Mouse (Mus musculus) liver, embryonic 12.5 days (tissue): ENCODE measurements around the gene Pbx1. TPM values are rescaled to one million over a fixed set of nuclear protein-coding genes. Genes with fewer than 3 reads are reported as not detected.

ENCODE experiments used
- ATAC-seq: fragments of 200-750 bp; cut with Nextera tagmentation; 2 replicates; pipeline ENCODE4 v1.8.0; 2017; ENCODE audit warnings: moderate number of reproducible peaks, mild to moderate bottlenecking, moderate library complexity
- H3K27ac ChIP-seq: fragments of 300-500 bp; sonication (generic); 2 replicates; pipeline ENCODE4 v1.5.1; 2016; ENCODE audit warnings: mild to moderate bottlenecking
- H3K27me3 ChIP-seq: fragments of 300-500 bp; sonication (generic); replicated peaks from 2 replicates; pipeline ENCODE4 v1.6.1; 2016; ENCODE audit warnings: mild to moderate bottlenecking, moderate library complexity
- H3K36me3 ChIP-seq: fragments of 300-500 bp; sonication (generic); 2 replicates; pipeline ENCODE4 v1.6.1; 2016; ENCODE audit warnings: mild to moderate bottlenecking, moderate library complexity
- H3K4me1 ChIP-seq: fragments of 300-500 bp; sonication (generic); 2 replicates; pipeline ENCODE4 v1.6.1; 2016
- H3K4me2 ChIP-seq: fragments of 300-500 bp; sonication (generic); 2 replicates; pipeline ENCODE4 v1.6.1; 2016; ENCODE audit warnings: mild to moderate bottlenecking, moderate library complexity
- H3K4me3 ChIP-seq: fragments of 300-500 bp; sonication (generic); 2 replicates; pipeline ENCODE4 v1.5.1; 2016; ENCODE audit warnings: mild to moderate bottlenecking, moderate library complexity
- H3K9ac ChIP-seq: fragments of 300-500 bp; sonication (generic); 2 replicates; pipeline ENCODE4 v1.6.1; 2016; ENCODE audit warnings: mild to moderate bottlenecking, moderate library complexity
- H3K9me3 ChIP-seq: fragments of 300-500 bp; sonication (generic); replicated peaks from 2 replicates; pipeline ENCODE4 v1.6.1; 2016; ENCODE audit warnings: mild to moderate bottlenecking, moderate library complexity
- WGBS: fragments of 180-500 bp; shearing (Covaris S2); methylation state at CpG from one replicate; pipeline ENCODE4 v1.1.7; 2016; ENCODE audit not compliant: insufficient replicate concordance; 5-methylcytosine and 5-hydroxymethylcytosine counted together
- polyA plus RNA-seq: library from polyadenylated mRNA; unstranded; fragments of >200 nt; fragmentation: Nextera tagmentation; extraction: Ambion mirVana; gene quantifications from 2 replicates; pipeline ENCODE4 v1.2.1, GENCODE M21; 2016

Gene Pbx1
- polyA plus RNA-seq, 1 experiment from 2014 or later = 6.8 TPM

- no peak for ATAC-seq
- no peak overlapping the region for H3K4me3 ChIP-seq
- H3K4me2 ChIP-seq = no peak overlapping the region
- 75% methylated on average over 12 of the region's 12 CpGs for WGBS
- no peaks in the 10 kb centered on the region for H3K36me3 ChIP-seq
- H3K27ac ChIP-seq = no peak overlapping the region
- no peaks in the 10 kb centered on the region for H3K9me3 ChIP-seq
- H3K9ac ChIP-seq = no peak overlapping the region
- no peaks in the 10 kb centered on the region for H3K27me3 ChIP-seq
- peaks cover 5% of the 10 kb centered on the region for H3K4me1 ChIP-seq
Measured at GRCm38 (mm10) chr1:168268751-168269623, 163.1 kb downstream of the Pbx1 start.

GRCm38 (mm10) chr1:168268224-168268623 is 163.8 kb downstream of the Pbx1 start:
- Histone ChIP-seq H3K27ac (no peak overlapping the region), H3K4me1 (peaks cover 5% of the 10 kb centered on the region), H3K9me3 (no peaks in the 10 kb centered on the region), H3K27me3 (no peaks in the 10 kb centered on the region), H3K4me2 (no peak overlapping the region), H3K9ac (no peak overlapping the region), H3K36me3 (no peaks in the 10 kb centered on the region), H3K4me3 (no peak overlapping the region)
- ATAC-seq = no peak
- WGBS = 59% methylated on average over 4 of the region's 4 CpGs

GRCm38 (mm10) chr1:168265594-168266390 is 166.3 kb downstream of the Pbx1 start:
- H3K27ac ChIP-seq = no peak overlapping the region
- WGBS = 77% methylated on average over 12 of the region's 12 CpGs
- no peak for ATAC-seq

GRCm38 (mm10) chr1:168265090-168265489 is 167.0 kb downstream of the Pbx1 start:
- Histone ChIP-seq H3K9ac (no peak overlapping the region), H3K9me3 (no peaks in the 10 kb centered on the region), H3K4me2 (no peak overlapping the region), H3K36me3 (no peaks in the 10 kb centered on the region), H3K27ac (no peak overlapping the region), H3K4me1 (peaks cover 5% of the 10 kb centered on the region), H3K4me3 (no peak overlapping the region), H3K27me3 (no peaks in the 10 kb centered on the region)
- no peak for ATAC-seq
- 79% methylated on average over 5 of the region's 5 CpGs for WGBS

More at GRCm38 (mm10) chr1:168265594-168266390, 166.3 kb downstream of the Pbx1 start:
- Histone ChIP-seq H3K27me3 (no peaks in the 10 kb centered on the region), H3K36me3 (no peaks in the 10 kb centered on the region), H3K4me1 (peaks cover 5% of the 10 kb centered on the region), H3K4me3 (no peak overlapping the region), H3K9ac (no peak overlapping the region), H3K4me2 (no peak overlapping the region), H3K9me3 (no peaks in the 10 kb centered on the region)

DNA sequence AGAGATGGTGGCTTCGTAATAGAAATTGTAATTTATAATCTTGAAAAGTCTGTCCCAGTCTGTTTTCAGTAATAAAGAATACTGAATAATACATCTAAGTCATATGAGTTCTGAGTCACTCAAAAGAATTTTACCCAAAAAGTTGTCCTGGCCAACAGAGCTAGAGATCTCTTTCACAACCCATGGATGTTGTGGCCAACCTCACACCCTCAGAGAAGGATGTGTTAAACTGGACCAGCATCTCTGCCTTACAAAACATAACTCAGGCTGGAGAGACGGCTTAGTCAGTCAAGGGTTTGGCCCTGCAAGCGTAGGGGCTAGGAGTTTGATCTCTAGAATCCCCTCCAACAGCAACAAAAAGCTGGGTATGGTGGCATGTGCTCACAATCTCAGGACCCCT is 171.7 kb downstream of the Pbx1 start:
- Histone ChIP-seq H3K9ac (no peak overlapping the region), H3K27ac (no peak overlapping the region), H3K36me3 (no peaks in the 10 kb centered on the region), H3K9me3 (no peaks in the 10 kb centered on the region), H3K4me2 (no peak overlapping the region), H3K27me3 (no peaks in the 10 kb centered on the region), H3K4me1 (peaks cover 1% of the 10 kb centered on the region; the same call in 1 of the 2 replicates), H3K4me3 (no peak overlapping the region)
- no peak for ATAC-seq
- WGBS = 69% methylated on average over 3 of the region's 3 CpGs

DNA sequence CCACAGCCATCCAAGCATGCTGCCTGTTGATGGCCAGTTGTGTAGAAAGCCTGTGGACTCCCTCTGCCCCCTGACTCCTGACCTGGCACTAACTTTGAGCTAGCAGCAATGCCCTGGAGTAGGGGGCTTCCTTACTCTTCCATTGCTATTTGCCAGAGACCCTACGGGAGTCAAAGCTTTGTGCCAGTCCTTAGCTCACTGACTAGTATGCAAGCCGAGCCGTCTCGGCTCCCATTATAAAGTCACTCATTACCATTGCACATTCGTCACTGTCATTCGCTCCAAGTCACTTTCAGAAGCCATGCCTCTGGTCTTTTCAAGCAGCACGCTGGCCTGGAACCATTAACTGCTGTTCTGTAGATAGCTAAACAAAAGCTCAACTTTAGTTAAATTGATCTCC is 173.2 kb downstream of the Pbx1 start:
- ATAC-seq = no peak
- H3K9ac ChIP-seq = no peak overlapping the region
- no peak overlapping the region for H3K4me3 ChIP-seq
- H3K27me3 ChIP-seq = no peaks in the 10 kb centered on the region
- H3K4me1 ChIP-seq = no peaks in the 10 kb centered on the region
- H3K36me3 ChIP-seq = no peaks in the 10 kb centered on the region
- H3K27ac ChIP-seq = no peak overlapping the region
- H3K9me3 ChIP-seq = no peaks in the 10 kb centered on the region
- WGBS = 82% methylated on average over 7 of the region's 7 CpGs
- no peak overlapping the region for H3K4me2 ChIP-seq

DNA sequence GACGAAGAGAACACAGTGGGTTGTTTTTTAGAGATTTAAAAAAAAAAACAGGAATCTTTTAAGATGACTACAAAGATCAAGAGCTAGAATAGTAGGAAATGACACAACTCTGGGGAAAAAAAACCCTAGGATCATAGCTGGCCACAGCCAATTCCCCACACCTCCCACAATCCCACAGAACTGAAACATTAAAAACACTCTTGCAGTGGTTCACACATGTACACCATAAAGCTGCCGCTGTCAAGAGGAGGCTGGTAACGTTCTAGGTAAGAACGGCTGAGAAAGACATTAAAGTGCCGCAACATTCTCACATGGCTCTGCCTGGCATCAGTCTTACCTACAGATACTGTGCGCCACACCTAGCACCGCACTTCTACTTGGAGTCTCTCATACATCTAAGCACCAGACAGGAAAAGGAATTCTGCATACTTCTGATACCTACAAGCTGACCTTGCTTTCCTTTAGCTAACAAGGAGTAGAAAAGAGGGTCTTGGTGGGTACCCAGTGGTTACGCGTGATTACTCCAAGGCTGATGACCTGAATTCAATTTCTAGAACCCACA is 176.6 kb downstream of the Pbx1 start:
- no peak overlapping the region for H3K4me2 ChIP-seq
- WGBS = 86% methylated on average over 9 of the region's 9 CpGs
- no peak overlapping the region for H3K4me3 ChIP-seq
- no peaks in the 10 kb centered on the region for H3K9me3 ChIP-seq
- no peak overlapping the region for H3K27ac ChIP-seq
- H3K27me3 ChIP-seq = no peaks in the 10 kb centered on the region
- no peak overlapping the region for H3K9ac ChIP-seq
- no peaks in the 10 kb centered on the region for H3K36me3 ChIP-seq
- H3K4me1 ChIP-seq = no peaks in the 10 kb centered on the region
- no peak for ATAC-seq

- Histone ChIP-seq H3K27ac (no peak overlapping the region), H3K9ac (no peak overlapping the region), H3K4me1 (peaks cover 5% of the 10 kb centered on the region; the same call in 1 of the 2 replicates), H3K36me3 (no peaks in the 10 kb centered on the region), H3K9me3 (no peaks in the 10 kb centered on the region), H3K27me3 (no peaks in the 10 kb centered on the region), H3K4me2 (no peak overlapping the region), H3K4me3 (no peak overlapping the region)
- no peak for ATAC-seq
- 66% methylated on average over 10 of the region's 10 CpGs for WGBS
Measured at GRCm38 (mm10) chr1:168246968-168247724, 184.9 kb downstream of the Pbx1 start.

DNA sequence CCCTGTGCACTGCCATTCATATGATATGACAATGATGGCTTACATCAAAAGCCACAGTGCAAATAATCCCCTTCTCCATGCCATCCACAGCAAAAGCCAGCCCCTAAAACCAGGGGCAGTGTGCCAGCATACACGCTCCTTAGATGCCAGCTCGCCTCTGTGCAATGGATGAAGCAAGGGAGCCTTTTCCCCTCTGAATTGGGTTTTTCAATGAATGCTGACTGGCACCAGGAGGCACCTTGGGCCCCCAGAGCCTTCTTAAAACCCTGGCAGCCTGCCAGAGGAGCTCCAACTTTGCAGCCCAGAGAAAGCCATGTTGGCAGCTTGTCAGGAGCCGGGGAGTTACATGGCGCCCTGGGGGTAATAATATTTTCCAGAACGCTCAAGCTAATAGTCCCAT is 186.5 kb downstream of the Pbx1 start:
- Histone ChIP-seq H3K27me3 (no peaks in the 10 kb centered on the region), H3K36me3 (no peaks in the 10 kb centered on the region), H3K4me2 (no peak overlapping the region), H3K9me3 (no peaks in the 10 kb centered on the region), H3K9ac (no peak overlapping the region), H3K27ac (no peak overlapping the region), H3K4me3 (no peak overlapping the region), H3K4me1 (peaks cover 5% of the 10 kb centered on the region; the same call in 1 of the 2 replicates)
- 74% methylated on average over 5 of the region's 5 CpGs for WGBS
- no peak for ATAC-seq

DNA sequence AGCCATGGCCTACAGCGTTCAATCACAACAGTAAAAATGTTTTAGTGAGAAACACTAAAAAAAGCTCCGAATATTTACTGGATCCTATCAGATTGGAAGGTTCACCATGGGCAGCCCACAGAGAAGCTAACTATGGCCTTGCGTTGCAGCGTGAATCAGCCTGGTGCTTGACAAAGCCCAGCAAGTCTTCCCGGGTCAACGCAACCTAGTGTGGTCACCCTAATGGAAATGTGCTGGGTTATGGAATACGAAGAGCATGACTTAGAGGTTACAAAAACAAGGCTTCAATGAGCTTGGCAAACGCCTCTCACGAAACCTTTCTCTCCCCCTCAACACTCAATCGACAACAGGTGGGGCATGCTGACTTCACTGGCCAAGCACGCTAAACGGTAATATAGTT is 188.3 kb downstream of the Pbx1 start:
- H3K9me3 ChIP-seq = no peaks in the 10 kb centered on the region
- no peaks in the 10 kb centered on the region for H3K27me3 ChIP-seq
- H3K36me3 ChIP-seq = no peaks in the 10 kb centered on the region
- no peak overlapping the region for H3K4me2 ChIP-seq
- no peak for ATAC-seq
- WGBS = 79% methylated on average over 12 of the region's 12 CpGs
- H3K4me1 ChIP-seq = peaks cover 5% of the 10 kb centered on the region; the same call in 1 of the 2 replicates
- no peak overlapping the region for H3K4me3 ChIP-seq
- H3K9ac ChIP-seq = no peak overlapping the region
- no peak overlapping the region for H3K27ac ChIP-seq

DNA sequence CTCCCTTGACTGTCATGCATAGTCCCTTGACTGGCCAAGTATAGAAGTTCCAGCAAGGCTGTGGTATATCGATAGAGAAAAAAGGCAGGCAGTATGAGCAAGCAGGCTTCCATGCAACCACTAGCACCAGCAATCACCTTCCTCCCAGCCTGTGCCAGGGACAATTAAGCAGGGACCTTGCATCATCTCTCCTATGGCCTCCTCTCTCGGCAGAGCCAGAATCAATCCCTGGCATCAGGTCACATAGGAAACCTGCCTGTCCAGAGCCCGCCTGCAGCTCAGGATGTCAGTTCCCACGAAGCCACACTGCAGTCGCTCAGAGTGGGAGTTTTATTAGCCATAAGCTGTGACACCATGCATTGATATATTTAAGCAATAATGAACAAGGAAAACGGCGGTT is 189.0 kb downstream of the Pbx1 start:
- WGBS = 77% methylated on average over 7 of the region's 7 CpGs
- Histone ChIP-seq H3K4me1 (peaks cover 5% of the 10 kb centered on the region; the same call in 1 of the 2 replicates), H3K9ac (no peak overlapping the region), H3K4me2 (no peak overlapping the region), H3K27me3 (no peaks in the 10 kb centered on the region), H3K9me3 (no peaks in the 10 kb centered on the region), H3K27ac (no peak overlapping the region), H3K36me3 (no peaks in the 10 kb centered on the region), H3K4me3 (no peak overlapping the region)
- ATAC-seq = no peak
